Mouse (Mus musculus) gastrocnemius, adult 8-10 months (tissue): ENCODE measurements around the gene Cnksr3. TPM values are rescaled to one million over a fixed set of nuclear protein-coding genes. Genes with fewer than 3 reads are reported as not detected.

Experiments
- DNase-seq, 2 experiments: peaks; one replicate each; pipeline ENCODE4 v3.0.0; 2022; ENCODE audit warnings: low spot score in 2 of 2
- total RNA-seq, 4 experiments: library from RNA; stranded (reverse); gene quantifications; 2 replicates each; pipeline ENCODE4 v1.2.4; 2022

The Cnksr3 gene
- 1 to 10 TPM; 2.6 to 7.0 (median 3.5) TPM for total RNA-seq

GRCm38 (mm10) chr10:7211696-7212482 lies at the start of gene Cnksr3:
TSS of gene Cnksr3 (minus strand) at chr10:7212237.
- peak; percentile 93 to 94 for DNase-seq

DNA sequence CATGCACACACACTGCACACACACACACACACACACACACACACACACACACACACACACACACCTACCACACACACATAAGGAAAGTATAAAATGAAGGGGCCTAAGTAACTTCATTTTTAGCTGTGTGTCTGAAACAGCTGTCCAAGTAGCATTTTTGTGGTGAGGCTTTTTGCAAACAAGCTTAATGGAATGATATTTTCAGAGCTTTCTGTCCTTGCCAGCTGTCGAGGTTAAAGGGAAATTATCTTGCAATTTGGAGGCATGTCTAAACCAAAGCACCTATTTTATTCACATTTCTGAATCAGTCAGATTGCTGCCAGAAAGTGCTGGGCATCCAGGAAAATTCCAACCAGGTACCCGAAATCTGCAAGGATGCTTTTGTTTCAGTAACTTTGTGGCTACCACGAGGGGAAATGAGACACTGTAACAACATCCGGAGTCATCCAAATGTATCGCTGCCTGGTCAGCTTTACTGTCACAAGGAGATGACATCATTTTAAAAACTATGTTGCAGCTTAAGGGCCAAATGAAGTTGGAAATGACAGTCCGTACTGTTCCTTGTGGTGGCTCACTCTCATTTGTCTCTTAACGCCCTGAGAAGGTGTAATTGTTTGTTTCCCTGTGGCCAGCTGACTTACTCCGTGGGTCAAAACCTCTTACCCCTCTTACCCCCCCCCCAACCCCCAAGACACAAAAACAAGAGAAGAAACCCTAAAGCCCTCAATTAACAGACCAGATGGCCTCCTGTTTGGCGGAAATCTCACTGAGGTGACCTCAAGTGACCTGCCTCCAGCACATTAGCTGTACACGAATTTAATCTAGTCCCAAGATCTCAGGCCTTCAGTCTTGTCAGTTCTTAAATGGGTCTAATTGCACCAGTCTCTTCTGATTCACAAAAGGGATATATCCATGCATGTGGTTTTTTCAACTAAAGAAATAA lies 48.4 kb upstream of the Cnksr3 start:
- DNase-seq = no peak

- DNase-seq = no peak
Observed at GRCm38 (mm10) chr10:7258607-7259006, 46.6 kb upstream of the Cnksr3 start.

GRCm38 (mm10) chr10:7250455-7250854 lies 38.4 kb upstream of the Cnksr3 start:
- no peak for DNase-seq

DNA sequence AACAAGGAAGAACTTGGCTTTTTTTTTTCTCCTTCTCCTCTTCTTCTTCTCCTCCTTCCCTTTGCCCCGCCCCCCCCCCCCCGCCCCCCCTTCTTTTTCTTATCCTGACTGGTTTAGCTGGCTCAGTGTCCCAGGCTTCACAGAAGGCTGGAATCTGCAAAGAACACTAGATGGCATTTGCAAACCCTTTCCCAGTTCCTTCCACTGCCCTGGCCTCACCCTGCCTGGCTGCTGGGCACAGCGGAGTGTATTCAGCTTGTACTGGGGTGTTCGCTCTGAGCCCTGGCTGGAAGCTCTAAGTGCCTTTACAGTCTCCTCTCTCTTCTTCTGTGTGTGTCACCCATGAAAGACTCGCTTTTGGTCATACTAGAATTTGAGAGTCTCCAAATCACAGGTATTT lies 22.6 kb upstream of the Cnksr3 start:
- no peak for DNase-seq

DNA sequence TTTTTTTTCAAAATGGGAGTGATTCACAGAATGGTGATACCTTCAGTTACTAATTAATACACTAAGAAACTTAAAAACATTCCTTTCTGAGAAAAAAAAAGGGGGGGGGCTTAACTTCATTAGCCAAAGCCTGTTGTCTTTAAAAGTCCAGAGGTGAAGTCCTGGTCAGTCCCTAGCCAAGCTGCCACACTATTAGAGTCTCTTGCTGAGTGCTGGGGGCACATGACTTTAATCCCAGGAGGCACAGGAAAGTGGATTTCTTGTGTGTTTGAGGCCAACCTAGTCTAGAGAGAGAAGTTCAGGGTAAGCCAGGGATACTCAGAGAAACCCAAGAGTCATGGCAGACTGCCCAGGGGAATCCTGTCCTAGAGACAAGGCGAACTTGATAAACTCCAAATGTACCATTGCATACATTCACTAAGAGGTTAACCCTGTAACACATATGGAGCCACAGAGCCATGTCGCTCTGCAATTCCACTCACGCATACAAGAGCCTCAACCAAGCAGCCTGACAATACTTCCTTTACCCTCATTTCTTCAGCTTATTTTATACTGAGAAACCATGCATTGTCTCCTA lies 5.6 kb upstream of the Cnksr3 start:
- no peak for DNase-seq

DNA sequence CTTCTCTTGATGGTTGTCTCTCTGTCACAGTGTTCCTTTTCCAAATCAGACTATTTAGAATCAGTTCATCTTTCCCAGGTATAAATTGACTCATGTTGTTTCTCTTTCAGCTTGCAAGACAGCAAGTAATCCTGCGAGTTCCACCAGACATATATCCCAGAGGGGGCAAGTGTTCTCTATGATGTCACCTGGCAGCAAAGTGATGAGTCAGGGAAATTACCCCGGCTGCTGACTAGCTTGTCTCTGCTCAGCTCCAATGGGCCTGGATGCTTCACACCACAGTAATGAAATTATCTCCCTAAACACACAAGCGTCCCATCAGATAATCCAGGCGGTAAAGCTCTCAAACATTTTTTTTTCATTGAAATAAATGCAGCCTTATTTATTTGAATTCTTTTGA lies 2.7 kb upstream of the Cnksr3 start:
- no peak for DNase-seq

GRCm38 (mm10) chr10:7213066-7213630 lies 1.1 kb upstream of the Cnksr3 start:
- no peak for DNase-seq

DNA sequence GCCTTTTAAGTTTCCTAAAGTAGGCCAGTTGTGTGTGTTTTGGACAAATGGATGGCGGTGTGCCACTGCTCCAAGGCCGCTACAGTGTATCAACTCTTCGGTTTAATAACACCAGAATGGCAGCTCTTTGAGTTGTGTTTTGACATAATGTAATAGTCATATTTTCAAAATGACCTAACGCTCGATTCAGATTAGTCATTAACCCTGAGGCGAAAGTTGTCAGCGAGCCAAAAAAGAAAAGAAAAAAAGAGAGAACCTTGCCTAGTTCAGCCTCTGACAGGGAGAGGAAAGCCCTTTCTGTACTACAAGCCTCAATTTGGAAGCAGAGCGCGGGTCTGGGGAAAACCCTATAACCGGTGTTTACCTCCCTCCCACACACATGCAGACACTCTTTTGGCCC lies 500 bp upstream of the Cnksr3 start:
- DNase-seq = no peak

DNA sequence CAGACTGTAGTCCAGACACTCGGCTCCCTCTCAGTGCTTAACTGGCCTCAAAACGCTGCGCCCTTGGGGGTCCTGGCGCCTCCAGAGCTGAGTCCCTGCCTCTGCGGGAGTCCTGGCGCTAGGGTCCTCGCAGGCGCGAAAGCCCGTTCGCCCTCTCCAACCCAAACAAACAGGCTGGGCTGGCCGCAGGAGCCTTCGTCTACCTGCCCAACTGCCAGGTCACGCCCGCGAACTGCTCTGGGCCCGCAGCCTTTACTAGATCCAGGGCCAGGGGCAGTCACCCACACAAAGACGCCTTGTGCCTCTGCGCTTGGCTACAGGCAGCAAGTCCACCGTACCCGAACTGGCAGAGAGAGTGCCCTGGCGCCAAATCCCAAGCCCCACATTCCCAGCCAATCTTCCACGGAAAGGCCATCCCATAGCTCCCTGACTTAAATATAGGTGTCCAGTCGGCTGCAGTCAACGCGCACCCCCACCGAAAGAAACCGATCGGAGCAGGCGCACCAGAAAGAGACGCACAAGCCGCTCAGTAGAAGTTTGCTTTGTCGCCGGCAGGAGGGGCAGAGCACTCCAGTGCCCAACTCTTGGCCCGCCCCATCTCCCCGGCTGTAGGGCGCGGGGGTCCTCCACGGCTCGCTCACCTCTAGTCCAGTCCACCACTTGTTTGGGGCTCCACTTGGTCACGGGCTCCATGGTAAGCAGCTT lies 894 bp downstream of the Cnksr3 start:
- peak; percentile 51 to 63 for DNase-seq

DNA sequence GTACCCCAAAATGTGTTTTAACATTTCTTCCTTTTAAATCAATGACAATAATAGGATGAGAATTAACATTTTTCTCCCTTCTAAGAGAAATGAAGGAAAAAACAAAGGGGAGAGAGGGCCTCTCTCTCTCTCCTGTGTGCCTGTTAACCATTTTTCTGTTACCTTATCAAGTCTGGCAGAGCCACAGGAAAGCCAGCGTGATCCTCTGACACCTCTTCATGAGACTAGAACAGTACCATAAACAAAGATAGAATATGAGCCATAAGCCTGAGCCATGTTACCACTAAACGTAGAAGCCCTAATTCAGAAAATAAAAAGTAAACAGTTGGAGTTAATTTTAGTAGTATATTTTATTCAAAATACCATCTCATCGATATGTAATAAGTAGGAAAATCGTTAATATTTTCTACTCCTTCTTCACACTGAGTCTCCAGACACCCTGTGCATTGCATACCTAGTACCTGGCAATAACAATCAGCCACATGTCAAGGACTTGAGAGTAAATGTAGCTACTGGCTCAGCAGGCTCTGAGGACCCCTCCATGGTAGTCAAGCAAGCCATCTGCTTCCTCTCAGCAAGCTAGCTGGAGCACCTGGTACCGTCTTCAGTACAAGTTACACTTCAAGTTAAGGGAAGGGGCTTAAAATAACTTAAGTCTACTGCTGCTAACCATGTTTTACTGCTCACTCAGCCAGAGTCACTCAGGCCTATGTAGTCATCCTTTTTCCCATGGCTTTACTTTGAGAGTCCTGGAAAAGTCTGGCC lies 2.2 kb downstream of the Cnksr3 start:
- DNase-seq = no peak

- DNase-seq = no peak
Observed at GRCm38 (mm10) chr10:7208859-7209441, 3.1 kb downstream of the Cnksr3 start.

DNA sequence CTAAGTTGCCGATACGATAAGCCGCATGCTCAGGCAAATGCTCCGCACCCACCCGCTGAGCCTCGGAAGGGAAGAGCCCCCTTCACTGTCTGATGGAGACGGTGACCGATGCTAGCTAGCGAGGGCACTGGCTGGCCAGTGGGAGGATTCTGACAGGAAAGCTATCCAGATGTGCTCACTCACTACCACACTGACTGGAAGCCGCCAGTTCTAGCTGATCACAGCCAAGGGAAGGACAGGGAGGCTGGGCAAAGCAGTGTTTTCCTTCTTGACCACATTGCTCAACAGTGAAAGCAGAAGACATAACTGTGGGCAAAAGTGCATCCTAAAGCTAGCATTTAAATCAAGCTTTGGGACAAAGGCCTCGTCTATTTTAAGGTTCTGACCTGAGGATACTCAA lies 4.7 kb downstream of the Cnksr3 start:
- DNase-seq = no peak

- no peak for DNase-seq
Observed at GRCm38 (mm10) chr10:7206571-7206970, 5.5 kb downstream of the Cnksr3 start.

DNA sequence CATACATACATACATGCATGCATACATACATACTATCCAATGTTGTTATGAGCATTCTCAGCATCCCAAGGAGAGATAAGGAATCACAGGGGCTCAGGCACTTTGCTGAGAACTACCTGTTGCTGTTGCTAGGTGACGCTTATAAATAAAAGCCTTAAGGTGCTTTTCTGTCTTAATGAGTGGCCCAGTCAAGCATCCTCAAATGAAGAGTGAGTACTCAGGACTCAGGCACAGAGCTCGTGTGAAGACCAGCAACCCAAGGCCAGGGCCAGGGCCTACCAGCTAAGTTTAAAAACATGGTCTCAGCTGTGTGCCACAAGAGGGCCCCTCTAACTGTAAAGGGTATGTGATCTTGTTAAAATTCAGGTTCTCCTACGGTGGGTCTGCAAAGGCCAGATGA lies 6.5 kb downstream of the Cnksr3 start:
- no peak for DNase-seq

- DNase-seq = no peak
Observed at GRCm38 (mm10) chr10:7204953-7205352, 7.1 kb downstream of the Cnksr3 start.

DNA sequence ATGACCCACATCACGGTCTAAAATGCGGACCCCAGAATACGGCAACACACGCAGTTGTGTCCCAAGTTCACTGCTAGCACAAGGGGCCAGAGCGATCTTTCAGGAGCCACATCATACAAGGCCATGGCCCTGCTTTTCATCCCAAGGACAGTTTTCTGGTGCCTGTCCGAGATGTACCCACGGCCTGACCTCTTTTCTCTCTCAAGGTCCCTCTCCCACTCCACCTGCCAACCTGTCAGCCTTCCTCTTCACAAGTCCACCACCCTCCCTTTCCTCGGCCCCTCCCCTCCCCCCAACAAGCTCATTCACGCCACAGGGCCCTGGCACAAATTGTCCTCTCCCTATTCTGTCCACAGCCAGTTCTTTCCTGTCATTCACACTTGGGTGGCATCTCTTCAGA lies 9.5 kb downstream of the Cnksr3 start:
- no peak for DNase-seq

DNA sequence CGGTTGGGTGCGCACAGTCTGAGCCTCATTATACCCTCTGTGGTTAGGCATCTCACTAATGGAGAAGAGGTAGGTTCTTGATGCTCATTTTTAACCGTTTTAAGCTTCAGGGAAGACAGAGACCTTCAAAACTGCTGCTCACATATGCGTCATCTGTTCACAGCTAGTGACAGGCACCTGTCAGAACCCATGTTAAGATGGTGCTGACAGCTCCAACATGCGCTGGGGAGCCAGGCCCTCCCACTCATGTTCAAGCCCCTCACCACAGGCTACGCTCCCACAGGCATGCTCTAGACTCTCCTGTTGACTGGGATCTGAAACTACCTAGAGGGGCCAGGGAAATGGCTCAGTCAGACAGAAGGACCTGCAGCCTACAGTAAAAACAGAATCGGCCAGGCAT lies 11.4 kb downstream of the Cnksr3 start:
- DNase-seq = no peak

DNA sequence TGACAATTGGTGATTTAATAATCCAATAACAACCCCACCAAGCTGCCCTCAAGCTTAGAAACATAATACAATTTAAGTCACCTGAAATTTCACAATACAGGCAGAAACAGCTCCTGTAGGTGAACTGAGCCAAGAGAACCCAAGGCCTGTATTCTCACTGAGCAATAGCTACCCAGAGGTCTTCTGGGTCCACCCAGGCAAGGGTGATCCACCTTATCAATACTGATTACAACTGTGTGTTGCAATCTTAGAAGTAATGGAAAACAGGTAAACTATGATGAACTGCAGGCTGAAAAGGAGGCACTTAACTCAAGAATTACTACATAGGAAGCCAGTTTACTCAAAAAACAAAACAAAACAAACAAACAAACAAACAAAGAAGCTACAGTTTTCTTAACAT lies 13.8 kb downstream of the Cnksr3 start:
- DNase-seq = no peak

GRCm38 (mm10) chr10:7197733-7198132 lies 14.3 kb downstream of the Cnksr3 start:
- no peak for DNase-seq
